Mouse (Mus musculus): ENCODE measurements around the gene Zfp865.

DNA sequence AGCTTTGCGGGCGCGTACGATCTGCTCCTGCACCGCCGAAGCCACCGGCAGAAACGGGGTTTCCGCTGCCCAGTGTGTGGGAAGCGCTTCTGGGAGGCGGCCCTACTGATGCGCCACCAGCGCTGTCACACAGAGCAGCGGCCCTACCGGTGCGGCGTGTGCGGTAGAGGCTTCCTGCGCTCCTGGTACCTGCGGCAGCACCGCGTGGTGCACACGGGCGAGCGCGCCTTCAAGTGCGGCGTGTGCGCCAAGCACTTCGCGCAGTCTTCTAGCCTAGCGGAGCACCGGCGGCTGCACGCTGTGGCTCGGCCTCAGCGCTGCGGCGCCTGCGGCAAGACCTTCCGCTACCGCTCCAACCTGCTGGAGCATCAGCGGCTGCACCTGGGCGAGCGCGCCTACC is 11.3 kb downstream of the Zfp865 start:
- TF ChIP-seq POLR2A (IDR thresholded peaks at IDR 0.05; ENCODE audit: insufficient read depth, low read depth, low read length) (no peak), CTCF (IDR thresholded peaks at IDR 0.05) (no peak)

All from heart, adult 2 months (tissue).